10 mouse cellular contexts compared by ENCODE assay signal in genomic region chr16:12696939-12697621, GRCm38 (mm10).
A peak's percentile ranks its signal among the peaks of the same experiment; 100 is the strongest.
DNase-seq lines count a peak whose midpoint lies in the region; ATAC-seq and TF ChIP-seq lines count a peak whose summit lies in the region.
"Had no signal": no experiment of that assay in that cellular context is flagged by ENCODE, and none has a peak within 500 bp of the region (broad histone marks: within the 10 kb centered on the region; RNA-seq: fewer than 3 reads in every experiment).

No protein-coding gene starts in this region.

- 33% methylated on average over 10 of the region's 10 CpGs for WGBS in heart, postnatal 0 days
- 41% methylated on average over 10 of the region's 10 CpGs for WGBS in lung, embryonic 16.5 days
- 90% methylated on average over 10 of the region's 10 CpGs for WGBS in kidney, adult 2 months

- no peaks in the 10 kb centered on the region for H3K9me3 ChIP-seq in heart, postnatal 0 days (replicated peaks; ENCODE audit: control insufficient read depth, low read length)
- H3K9me3 ChIP-seq in lung, embryonic 16.5 days (ENCODE audit: control insufficient read depth, low read length) = no peaks in the 10 kb centered on the region

- H3K36me3 ChIP-seq in heart, postnatal 0 days (replicated peaks; ENCODE audit: control insufficient read depth, insufficient read depth, low read length) = no peaks in the 10 kb centered on the region
- H3K36me3 ChIP-seq in lung, embryonic 16.5 days (ENCODE audit: control insufficient read depth, insufficient read depth, low read length) = no peaks in the 10 kb centered on the region
- H3K36me3 ChIP-seq in kidney, adult 2 months (ENCODE audit: control insufficient read depth, insufficient read depth, low read length) = no peaks in the 10 kb centered on the region

- peak; percentile 60; the same call in 1 of the 2 replicates for TF ChIP-seq EP300 in heart, postnatal 0 days (IDR thresholded peaks at IDR 0.05; ENCODE audit: low read depth)

- DNase-seq in adrenal gland, postnatal 10 days = peak; percentile 43
- peak; percentile 56 to 57 for DNase-seq in adrenal gland, postnatal 36 days
- peak; percentile 52 for DNase-seq in heart, postnatal 0 days (ENCODE audit: low spot score)
- no peak for DNase-seq in kidney, adult 2 months
- no peak for DNase-seq in kidney, adult 8-10 months
- no peak for DNase-seq in gastrocnemius, postnatal 10 days
- DNase-seq: gastrocnemius, postnatal 14 days; kidney, postnatal 25 days had no signal

- peak overlapping the region; percentile 22; the same call in 1 of the 2 replicates for H3K4me2 ChIP-seq in heart, postnatal 0 days (ENCODE audit: low read depth, low read length)
- 0 out of 2 replicates have a peak overlapping the region, but pooled peaks have one; percentile 5 for H3K4me2 ChIP-seq in lung, embryonic 16.5 days (ENCODE audit: low read depth, low read length)

- no peak for TF ChIP-seq CTCF in heart, postnatal 0 days (IDR thresholded peaks at IDR 0.05; ENCODE audit: low read depth)
- no peak for TF ChIP-seq CTCF in kidney, adult 2 months (conservative IDR thresholded peaks at IDR 0.05; ENCODE audit: insufficient read depth, insufficient read length, low read depth, low read length)

- TF ChIP-seq POLR2A in kidney, adult 2 months (IDR thresholded peaks at IDR 0.05; ENCODE audit: low read depth, low read length) = no peak

- no peaks in the 10 kb centered on the region for H3K27me3 ChIP-seq in heart, postnatal 0 days (ENCODE audit: control insufficient read depth, insufficient read depth, low read length)
- H3K27me3 ChIP-seq in lung, embryonic 16.5 days (ENCODE audit: control insufficient read depth, insufficient read depth, low read depth, low read length) = no peaks in the 10 kb centered on the region; the same call in 1 of the 2 replicates
- H3K27me3 ChIP-seq in kidney, adult 2 months (replicated peaks; ENCODE audit: control insufficient read depth, insufficient read depth, low read length) = no peaks in the 10 kb centered on the region
- H3K27me3 ChIP-seq: megakaryocyte, embryonic 14.5 days had no signal

- no peak overlapping the region for H3K9ac ChIP-seq in heart, postnatal 0 days (replicated peaks; ENCODE audit: low read depth, low read length)
- H3K9ac ChIP-seq in lung, embryonic 16.5 days (ENCODE audit: low read length) = no peak overlapping the region

- peaks cover 10% of the 10 kb centered on the region; the same call in 1 of the 2 replicates for H3K4me1 ChIP-seq in heart, postnatal 0 days (ENCODE audit: control insufficient read depth, insufficient read depth)
- 0 out of 2 replicates have a peak, but pooled peaks cover 2% of the 10 kb centered on the region for H3K4me1 ChIP-seq in lung, embryonic 16.5 days (replicated peaks; ENCODE audit: control insufficient read depth, insufficient read depth, low read length)
- no peaks in the 10 kb centered on the region for H3K4me1 ChIP-seq in kidney, adult 2 months (ENCODE audit: control insufficient read depth, insufficient read depth, low read length)
- H3K4me1 ChIP-seq: megakaryocyte, embryonic 14.5 days had no signal

- ATAC-seq in heart, postnatal 0 days (ENCODE audit: insufficient read depth, low read depth) = peak; percentile 83
- peak; percentile 93 for ATAC-seq in lung, embryonic 16.5 days (ENCODE audit: low read depth)

- no peak overlapping the region for H3K4me3 ChIP-seq in heart, postnatal 0 days (ENCODE audit: low read depth, low read length)
- no peak overlapping the region for H3K4me3 ChIP-seq in lung, embryonic 16.5 days (ENCODE audit: low read length)
- no peak overlapping the region for H3K4me3 ChIP-seq in kidney, adult 2 months (ENCODE audit: insufficient read depth, low read depth, low read length)
- H3K4me3 ChIP-seq: megakaryocyte, embryonic 14.5 days had no signal

- peak overlapping the region; percentile 55 for H3K27ac ChIP-seq in heart, postnatal 0 days (ENCODE audit: low read depth)
- no peak overlapping the region for H3K27ac ChIP-seq in lung, embryonic 16.5 days (ENCODE audit: low read length)
- H3K27ac ChIP-seq in kidney, adult 2 months (ENCODE audit: insufficient read depth, low read depth, low read length) = no peak overlapping the region

Comparison
In these comparisons a context has a peak if more than half of its experiments do, and no peak if none do; other contexts are left out.
1. DNase-seq: peak in adrenal gland, postnatal 10 days (single experiment), adrenal gland, postnatal 36 days (2 of 2) and heart, postnatal 0 days (single experiment); none in kidney, adult 2 months (single experiment), kidney, adult 8-10 months (0 of 2) and gastrocnemius, postnatal 10 days (single experiment).